Mouse (Mus musculus) bone marrow macrophage, adult 2 months (primary cell): ENCODE measurements at regions not wholly inside any gene's neighbourhood (a gene's known extent, or its start where the extent isn't known, plus 50 kb on each side); places are given as distances from the start of the nearest gene placed in this dataset.

ENCODE experiments used
- CTCF ChIP-seq: IDR thresholded peaks from 2 replicates; pipeline ENCODE4 v1.5.1; 2012; ENCODE audit warnings: low read depth, mild to moderate bottlenecking, low read length, moderate library complexity
- POLR2A ChIP-seq: IDR thresholded peaks from 2 replicates; pipeline ENCODE4 v1.6.1; 2012; ENCODE audit warnings: mild to moderate bottlenecking, low read depth, low read length, borderline replicate concordance

DNA sequence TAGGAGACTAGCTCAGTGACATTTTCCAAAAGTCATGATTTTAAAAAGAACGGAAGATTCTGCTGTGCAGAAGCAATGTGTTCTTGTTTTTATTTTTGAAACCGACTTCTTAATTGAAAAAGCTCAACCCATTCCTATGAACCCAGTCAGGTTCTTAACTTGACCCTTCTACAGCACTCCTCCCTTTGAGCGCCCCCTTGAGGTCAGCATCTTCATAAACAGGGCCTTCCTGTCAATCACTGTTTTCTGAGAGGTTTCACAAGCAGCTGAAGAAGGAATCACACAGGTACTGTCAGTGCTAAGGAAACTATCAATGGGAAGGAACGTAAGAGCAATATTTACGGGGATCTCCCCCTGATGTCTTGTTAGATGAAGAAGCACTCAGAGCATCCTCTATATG lies 463.6 kb downstream of the Gja1 start:
- TF ChIP-seq CTCF = no peak
- TF ChIP-seq POLR2A = no peak
